Mouse (Mus musculus): ENCODE measurements around the gene Vill.

Vill gene

DNA sequence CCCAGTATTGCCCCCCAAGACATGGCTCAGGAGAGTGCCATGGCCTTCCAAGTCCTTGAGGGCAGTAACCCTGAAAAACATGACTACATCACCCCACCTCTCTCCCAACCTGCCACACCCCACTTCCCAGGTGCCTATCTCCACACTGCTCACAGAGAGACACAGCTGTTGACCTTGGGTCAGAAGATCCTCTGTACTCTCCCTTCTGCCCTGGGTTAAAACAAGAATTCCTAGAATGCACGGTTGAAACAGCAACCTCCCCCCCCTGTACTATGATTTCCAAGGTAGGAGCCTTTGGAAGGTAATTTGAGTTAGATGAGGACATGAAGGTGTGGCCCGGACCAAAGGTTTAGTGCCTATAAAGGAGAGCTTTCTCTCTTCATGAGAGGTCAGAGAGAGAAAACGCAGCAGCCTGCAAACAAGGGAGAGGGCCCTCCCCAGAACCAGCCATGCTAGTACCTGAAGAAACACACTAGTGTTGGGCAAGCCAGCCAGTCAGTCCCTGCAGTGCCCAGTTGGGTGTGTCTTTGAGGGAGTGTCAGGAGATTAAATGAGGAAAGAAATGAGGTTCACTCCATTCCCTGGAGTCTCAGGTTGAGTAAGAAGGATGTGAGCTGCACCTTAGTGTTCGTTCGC, 27.6 kb downstream of the Vill start:
- ATAC-seq (ENCODE audit: low TSS enrichment) = no peak

- no peak for ATAC-seq (ENCODE audit: low TSS enrichment)
Observed at GRCm38 (mm10) chr9:119082039-119082438, 29.5 kb downstream of the Vill start.

DNA sequence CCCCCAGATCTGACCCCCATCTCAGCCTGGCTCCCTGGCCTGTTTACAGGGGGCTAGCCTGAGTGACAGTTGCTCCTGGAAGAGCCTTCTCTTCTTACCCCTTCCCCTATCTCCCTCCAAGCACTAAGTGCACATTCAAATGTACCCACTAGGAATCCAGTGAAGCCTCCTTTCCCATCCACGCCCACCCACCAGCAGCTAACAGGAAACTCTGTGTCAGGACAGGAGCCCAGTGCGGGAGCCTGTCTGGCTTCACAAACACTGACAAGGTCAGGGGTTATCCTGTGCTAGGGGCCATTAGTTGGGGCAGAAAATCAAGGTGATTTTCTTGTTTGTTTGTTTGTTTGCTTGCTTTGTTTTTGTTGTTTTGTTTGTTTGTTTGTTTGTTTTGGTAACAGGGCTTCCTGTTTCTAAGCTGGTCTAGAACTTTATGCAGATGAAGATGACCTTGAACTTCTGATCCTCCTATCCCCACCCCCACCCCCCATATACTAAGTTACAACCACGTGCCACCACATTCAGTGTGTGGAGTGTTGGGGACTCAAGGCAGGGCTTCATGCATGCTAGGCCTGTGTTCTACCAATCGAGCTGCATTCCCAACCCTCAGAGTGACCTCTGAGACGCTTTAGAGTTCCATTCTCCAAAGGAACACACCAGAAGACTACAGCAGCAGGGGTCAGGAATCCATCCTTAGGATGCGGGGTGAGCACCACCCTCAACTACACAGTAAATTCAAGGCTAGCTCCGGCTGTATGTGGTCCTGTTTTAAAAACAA, 30.3 kb downstream of the Vill start:
- no peak for ATAC-seq (ENCODE audit: low TSS enrichment)

DNA sequence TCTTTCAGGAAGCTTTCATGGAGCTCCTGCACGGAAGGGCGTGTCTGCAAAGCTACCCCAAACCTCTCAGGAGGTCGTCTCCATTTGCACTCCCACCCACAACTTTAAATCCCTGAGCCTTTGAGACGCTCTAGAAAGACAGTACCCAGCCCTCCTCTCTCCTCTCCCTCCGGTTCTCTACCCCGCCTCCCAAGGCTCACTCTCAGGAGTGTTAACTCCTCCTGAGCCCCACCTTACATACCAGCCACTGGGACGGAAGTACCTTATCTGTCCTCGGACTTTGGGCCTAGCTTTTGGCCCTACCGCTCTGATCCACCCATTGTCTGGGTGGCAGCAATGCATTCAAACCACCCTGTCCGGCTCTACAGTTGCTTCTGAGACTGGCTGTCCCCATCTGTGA, 31.4 kb downstream of the Vill start:
- no peak for ATAC-seq (ENCODE audit: low TSS enrichment)

DNA sequence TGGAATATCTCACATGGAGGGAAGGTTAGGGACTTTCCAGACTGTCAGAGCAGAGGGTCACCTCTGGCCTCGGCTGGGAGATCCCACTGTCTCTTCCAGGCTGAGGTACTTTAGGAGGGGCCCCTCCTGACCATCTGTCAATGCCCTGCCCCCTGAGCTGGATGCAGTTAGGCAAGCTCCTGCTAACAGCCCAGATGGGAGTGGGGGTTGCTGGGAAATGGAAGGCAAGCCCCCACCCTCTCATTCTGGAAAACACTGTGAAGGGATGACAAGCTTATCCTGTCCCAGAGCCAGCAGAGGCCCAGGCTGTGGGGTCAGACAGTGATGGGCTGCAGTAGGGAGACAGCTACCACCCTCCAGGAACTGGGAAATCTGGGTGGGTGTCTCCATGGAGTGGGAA, 33.9 kb downstream of the Vill start:
- no peak for ATAC-seq (ENCODE audit: low TSS enrichment)

GRCm38 (mm10) chr9:119087309-119087708, 34.7 kb downstream of the Vill start:
- no peak for ATAC-seq (ENCODE audit: low TSS enrichment)

- peak; percentile 74 for ATAC-seq (ENCODE audit: low TSS enrichment)
Observed at GRCm38 (mm10) chr9:119088148-119088801, 35.7 kb downstream of the Vill start.

DNA sequence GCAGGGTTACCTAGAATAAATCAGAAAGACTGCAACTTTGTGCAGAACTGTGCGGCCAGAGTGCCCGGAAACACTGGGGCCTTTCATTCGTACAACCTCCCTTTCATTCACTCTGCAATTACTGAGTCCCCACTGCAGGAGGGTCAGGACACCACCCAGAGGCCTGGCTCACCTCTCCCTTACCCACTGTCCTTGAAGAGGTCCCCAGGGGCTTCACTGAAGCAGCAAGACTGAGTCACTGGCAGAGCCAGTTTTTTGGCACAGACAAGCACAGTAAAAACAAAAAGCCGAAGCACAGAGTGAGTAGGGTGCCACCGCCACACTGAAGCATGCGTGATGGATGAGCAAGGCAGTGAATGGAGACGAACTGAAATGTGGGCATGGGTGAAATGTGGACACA, 36.9 kb downstream of the Vill start:
- no peak for ATAC-seq (ENCODE audit: low TSS enrichment)

DNA sequence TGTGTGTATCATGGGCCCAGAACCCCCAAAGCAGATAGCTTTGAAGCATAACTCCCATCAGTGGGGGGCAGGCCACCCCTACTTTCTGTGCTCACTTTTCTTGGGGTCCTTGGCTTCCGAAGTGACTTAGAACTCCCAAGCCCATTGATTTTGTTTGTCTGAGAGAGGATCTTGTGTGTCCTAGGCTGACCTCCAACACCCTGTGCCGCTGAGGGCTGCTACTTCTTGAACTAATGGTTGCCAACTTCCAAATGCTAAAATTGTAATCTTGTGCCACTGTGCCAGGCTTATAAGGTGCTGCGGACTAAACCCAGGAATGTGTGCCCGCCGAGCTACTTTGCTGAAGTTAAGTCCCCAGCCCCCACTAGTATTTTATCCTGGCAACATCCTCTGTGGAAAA, 37.9 kb downstream of the Vill start:
- ATAC-seq (ENCODE audit: low TSS enrichment) = no peak

DNA sequence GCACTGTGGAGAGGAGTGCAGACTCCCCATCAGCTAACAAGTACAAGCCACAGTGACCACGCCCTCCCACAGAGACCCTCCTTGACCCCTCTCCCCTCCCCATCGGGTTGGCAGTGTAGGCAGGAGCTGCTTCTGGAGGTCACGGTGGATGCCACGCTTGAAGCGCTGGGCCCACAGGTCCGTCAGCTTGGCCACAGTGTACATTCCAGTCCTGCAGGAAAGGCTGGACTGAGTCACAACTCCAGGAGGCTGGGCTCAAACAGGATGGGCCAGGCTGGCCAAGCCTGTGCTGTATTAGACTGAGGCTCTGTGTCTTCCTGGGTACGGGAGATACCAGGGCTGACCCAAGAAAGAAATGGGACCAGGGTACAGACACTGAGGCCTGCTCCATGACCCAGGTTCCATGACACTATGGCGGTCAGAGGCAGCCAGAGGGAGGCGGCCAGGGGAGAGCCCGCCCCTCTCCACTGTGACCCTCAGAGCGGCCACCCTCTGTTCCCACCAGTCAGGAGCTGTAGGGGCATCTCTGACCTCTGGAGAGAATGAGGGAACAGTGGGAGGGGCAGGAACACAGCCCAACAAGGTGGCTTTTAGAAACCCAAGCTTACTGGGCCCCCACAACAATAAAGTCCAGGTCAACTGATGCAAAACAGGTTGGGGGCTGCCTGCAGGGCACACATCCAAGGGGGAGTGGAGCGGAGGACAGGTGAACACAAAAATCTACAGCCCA, 39.2 kb downstream of the Vill start:
- no peak for ATAC-seq (ENCODE audit: low TSS enrichment)

GRCm38 (mm10) chr9:119092473-119093418, 40.2 kb downstream of the Vill start:
- peak; percentile 30; the same call in 1 of the 2 replicates for ATAC-seq (ENCODE audit: low TSS enrichment)

- ATAC-seq (ENCODE audit: low TSS enrichment) = peak; percentile 53
Observed at GRCm38 (mm10) chr9:119093419-119094295, 41.1 kb downstream of the Vill start, which contains the start of gene Plcd1. Gene Plcd1, minus strand, starts transcription at chr9:119093502.

GRCm38 (mm10) chr9:119094462-119095109, 42.0 kb downstream of the Vill start:
- ATAC-seq (ENCODE audit: low TSS enrichment) = no peak

GRCm38 (mm10) chr9:119100177-119100898, 47.8 kb downstream of the Vill start:
- ATAC-seq (ENCODE audit: low TSS enrichment) = peak; percentile 11; the same call in 1 of the 2 replicates

DNA sequence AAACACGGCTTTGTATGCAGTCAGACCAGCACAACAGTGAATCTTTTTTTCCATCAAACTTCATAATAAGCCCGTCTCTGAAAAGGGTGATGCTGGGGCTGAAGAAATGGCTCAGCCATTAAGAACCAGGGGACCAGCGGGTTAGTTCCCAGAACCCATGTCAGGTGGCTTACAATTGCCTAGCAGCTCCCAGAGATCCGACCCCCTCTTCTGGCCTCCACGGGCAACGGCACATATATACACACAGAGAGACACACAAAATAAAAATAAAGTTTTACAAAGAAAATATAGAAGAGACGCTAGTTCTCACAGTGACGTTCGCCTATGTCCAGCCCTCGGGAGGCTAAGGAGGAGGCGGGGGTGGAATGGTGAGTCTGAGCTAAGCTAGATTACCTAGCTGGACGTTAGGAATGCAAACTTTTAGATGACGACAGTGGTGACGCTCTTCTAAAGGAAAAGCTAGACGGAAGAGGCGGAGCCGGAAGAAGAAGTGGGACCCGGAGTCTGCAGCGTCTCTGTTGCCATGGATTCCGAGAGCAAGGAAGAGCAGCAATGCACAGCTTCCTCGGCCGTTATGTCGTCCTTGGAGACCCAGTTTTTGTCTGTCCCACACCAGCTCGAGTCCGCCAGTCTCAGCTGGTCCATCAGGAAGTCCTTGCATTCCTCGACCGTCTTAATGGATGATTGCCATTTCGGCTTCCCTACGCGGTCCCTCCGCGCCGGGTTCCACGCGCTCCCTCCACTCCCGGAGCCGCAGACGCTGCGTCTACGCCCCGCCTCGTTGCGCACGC, 49.6 kb downstream of the Vill start, which contains the start of gene Dlec1:
TSS of gene Dlec1 (plus strand) at position 487 of the 791 bp plus-strand sequence.
- ATAC-seq (ENCODE audit: low TSS enrichment) = peak; percentile 96

GRCm38 (mm10) chr9:119102783-119103113, 50.2 kb downstream of the Vill start:
- no peak for ATAC-seq (ENCODE audit: low TSS enrichment)

DNA sequence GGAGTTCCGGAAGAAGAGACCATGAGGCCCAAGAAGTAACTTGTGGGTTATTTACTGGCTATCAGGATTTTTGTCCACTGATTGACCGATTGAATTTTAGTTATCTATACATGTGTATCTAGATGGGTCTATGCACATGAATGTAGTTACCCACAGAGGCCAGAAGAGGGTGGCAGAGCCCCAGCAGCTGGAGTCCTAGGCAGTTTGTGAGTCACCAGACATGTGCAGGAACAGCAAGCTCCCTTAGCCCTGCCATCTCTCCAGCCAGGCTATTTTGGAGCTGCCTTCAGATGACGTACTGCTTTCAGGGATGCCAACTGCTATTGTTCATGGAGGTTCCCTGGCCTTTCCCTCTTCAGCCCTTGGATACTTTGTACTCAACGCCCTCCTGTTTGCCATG, 55.0 kb downstream of the Vill start:
- ATAC-seq (ENCODE audit: low TSS enrichment) = peak; percentile 47; the same call in 1 of the 2 replicates

Data from frontal cortex, adult (tissue).